Mouse (Mus musculus): ENCODE data around the gene Sppl3.

Sppl3 gene

DNA sequence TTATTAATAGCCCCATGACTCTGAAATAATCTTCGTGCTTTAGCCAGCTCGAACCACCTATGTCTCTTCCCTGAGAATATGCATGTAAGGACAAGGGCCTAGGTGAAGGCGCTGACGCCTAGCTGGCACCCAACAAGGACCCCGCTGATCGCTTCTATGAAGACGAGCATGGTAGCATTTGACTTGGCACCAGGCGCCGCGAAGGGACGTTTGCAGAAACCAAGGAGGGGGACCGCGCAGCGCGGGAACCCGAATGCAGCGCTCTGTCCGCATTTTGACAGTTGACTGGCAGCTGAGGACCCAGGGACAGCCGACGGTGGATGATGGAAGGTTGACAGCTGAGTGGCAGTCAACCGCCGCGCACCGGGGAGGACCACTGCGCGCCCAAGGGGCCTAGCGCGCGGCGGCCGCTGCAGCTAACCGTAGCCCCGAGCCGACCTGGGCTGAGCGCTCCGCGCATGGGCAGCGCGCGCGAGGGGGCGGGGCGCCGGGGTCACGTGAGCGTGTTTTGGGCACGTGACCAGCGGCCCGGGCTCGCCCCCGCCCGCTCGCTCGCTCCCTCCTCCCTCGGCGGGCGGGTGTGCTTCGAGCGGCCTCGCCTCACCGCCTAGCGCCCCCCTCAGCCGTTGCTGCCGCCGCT, at the start of gene Sppl3:
TSS of gene Sppl3 (plus strand) at position 561 of the 640 bp plus-strand sequence.
- peak; percentile 87 for DNase-seq (ENCODE audit: low spot score)

GRCm38 (mm10) chr5:114961590-114962360, 49.2 kb upstream of the Sppl3 start:
- DNase-seq (ENCODE audit: low spot score), result peak; percentile 17

DNA sequence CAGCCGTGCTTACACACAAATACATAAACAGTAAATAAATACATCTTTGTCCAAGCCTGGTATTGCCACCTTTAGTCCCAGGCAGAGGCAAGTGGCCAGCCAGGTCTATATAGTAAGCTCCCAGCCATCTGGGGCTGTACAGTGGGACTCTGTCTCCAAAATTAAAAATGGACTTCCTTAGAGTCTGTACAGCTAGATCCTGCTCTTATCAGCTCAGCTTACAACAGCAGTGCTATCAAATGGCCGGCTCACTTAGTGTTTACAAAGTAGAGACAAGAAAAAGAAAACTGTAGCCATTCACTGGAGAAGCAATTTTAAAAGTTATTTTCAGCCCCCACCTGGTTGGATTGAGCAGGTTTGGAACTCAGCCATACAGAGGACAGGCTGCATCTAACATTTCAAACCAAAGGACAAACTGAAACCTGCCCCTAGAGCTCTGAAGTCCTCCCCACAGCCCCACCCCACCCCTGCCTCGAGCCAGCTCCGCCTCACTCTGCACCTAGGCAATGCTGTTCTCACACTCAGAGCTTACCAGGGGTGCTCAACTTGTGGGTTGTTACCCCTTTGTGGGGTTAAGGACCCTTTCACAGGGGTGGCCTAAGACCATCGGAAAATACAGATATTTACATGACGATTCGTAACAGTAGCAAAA, 46.5 kb upstream of the Sppl3 start:
- DNase-seq (ENCODE audit: low spot score), result no peak

DNA sequence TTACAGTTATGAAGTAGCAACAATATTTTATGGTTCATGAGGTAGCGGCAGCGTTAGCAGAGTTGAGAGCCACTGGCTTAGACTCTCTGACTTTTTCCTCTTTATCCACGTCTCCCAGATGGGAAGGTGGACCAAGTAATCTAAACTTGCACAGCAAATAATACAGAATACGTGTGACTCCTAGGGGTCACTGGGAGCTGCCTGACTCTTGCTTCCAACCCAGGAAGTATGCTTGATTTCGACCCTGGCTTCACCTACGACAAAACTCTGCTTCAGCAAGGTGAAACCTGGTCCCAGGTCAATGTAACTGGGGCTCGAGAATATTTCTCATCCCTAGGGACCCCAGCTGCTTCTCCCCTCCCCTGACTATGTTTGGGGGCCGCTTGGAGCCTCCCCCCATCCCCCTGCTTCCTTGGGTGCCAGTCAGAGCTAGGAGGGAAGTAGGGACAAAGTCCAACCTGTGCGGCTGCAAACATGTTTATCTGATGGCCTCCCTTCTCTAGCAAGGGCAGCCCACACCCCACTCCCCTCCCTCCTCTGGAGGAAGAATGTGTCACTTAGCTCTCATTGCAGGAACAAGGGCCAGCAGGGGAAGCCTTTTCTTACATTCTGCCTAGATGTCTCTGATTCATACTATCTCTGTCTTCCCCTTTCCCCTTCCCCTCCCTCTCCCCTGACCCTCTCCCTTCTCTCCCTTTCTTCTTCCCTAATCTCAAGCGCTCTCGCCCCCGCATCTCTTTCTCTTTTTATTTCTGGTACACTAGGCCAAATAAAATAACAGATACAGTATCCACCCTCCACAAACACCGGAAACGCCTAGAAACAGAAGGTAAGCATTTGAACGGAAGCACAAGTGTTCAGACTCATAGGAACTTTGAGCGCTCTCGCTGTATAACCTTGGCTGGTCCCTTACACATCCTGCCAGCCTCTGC, 45.7 kb upstream of the Sppl3 start:
- DNase-seq (ENCODE audit: low spot score), result no peak

- DNase-seq (ENCODE audit: low spot score), result no peak
Observed at GRCm38 (mm10) chr5:114967523-114968268, 43.2 kb upstream of the Sppl3 start.

DNA sequence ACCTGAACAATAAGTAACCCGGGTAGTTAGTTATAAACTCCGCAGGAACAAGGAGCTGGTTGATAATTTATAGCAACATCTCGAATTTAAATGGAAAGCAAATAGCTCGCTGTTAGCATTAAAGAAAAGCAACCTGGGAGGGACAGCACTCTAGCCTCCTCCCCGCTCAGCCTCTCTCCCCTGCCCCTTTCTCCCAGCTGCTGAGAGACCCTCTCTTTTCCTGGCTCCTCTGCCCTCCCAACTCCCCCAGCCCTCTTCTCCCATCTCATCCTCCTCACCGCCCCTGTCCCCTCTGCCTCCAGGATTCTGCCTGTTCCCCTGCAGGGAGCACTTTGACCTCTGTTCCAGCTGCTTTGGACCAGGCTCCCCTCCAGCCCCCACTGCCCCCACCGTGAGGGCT, 42.3 kb upstream of the Sppl3 start:
- no peak for DNase-seq (ENCODE audit: low spot score)

DNA sequence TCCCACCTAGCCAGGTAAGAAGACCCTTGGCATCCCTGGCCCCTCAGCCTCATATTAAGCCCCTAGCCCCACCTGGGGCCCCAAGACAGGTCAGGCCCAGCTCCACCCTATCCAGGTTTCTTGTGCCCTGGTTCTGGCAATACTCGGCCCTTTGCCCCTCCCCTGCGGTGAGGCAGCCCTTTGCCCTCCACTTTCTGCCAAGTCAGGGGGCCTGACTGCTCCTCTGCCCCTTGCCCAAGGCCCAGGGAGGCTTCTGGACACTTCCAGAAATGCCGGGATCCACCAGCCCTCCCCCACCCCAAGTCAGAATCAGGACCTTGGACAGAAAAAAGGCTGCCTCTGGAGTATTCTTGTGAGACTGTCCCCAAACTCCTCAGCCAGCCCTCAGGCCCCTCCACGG, 41.9 kb upstream of the Sppl3 start:
- no peak for DNase-seq (ENCODE audit: low spot score)

DNA sequence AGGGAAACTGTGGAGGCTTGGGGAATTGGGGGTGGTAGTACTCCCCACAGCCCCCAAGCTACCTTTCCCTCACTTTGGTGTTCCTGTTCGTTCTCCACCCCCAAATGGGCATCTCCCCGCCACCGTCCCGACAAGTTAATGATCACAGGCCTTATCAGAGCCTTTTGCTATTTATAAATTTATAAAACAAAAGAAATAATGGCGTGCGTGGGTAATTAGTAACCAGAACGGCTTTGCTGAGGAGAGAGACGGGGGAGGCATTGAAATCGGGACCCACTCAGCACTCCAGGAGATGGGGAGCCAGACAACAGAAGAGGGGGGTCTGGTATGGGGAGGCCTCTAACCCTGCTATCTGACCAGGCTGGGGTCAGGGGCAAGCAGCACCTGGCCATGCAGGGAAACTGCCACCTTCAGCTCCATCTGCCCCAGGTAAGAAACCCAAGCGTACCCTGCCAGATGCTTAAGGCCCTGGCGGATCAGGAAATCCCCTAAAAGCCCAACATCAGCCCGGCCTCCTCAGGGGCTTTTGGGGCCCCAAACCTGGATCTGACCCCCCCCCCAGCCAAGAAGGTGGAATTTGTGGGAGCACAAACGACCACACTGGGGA, 41.2 kb upstream of the Sppl3 start:
- DNase-seq (ENCODE audit: low spot score), result no peak

DNA sequence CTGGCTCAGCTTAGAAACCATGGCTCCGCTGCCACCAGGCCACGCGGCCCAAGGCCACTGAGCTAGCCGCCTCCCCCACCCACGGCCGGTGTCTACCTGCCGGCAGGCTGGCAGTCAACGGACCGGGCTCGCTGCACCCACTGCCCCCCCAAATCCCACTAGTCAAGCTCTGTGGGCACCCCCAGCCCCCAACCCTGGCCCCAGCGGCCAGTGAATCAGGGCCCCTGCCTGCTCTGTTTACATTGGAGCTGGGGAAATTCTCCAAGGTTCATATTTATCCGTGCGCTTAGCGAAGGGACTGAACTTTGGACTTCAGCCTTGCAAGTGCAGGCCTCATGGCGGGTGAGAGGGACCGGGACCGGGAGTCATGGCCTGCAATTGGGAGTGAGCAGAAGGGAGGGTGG, 40.1 kb upstream of the Sppl3 start, which contains the start of gene Hnf1a:
TSS of gene Hnf1a (minus strand) at position 271 of the 404 bp plus-strand sequence.
- no peak for DNase-seq (ENCODE audit: low spot score)

DNA sequence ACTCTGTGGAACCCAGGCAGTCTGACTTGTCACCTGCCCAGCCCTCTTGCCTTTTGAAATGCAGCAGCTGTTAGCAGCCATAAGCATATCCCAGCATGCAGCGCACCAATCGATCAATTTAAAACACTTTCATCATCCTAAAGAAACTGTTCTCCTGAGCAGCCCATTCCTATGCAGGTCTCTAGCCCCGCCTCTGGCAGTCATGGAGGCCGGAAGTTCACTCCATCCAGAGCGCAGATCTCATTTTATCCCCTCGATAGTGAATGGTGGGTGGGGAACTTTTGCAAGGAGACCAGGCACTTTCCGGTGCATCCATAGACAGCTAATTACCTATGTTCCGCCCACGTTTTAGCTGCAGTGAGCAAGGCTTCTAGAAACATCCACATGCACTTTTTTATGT, 38.7 kb upstream of the Sppl3 start:
- DNase-seq (ENCODE audit: low spot score), result no peak

DNA sequence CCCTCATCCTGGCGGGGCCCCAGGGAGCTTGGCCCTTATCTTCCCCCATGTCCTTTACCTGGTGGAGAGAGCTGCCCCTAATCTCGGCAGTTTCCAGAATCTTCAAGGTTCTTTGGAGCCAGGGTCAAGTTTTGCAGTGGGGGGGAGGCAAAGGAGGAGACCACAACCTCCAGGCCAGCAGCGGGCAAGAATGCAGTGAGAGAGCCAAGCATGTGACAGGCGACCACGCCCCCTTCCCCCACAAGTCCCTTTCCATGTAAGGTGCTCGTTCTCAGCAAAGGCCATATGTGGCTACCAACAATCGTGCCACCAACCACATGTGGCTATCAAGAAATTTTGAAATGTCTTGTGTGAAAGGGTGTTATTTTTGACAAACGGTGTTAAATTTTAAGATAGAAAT, 37.8 kb upstream of the Sppl3 start:
- DNase-seq (ENCODE audit: low spot score), result no peak

- DNase-seq (ENCODE audit: low spot score), result no peak
Observed at GRCm38 (mm10) chr5:114976935-114977334, 34.0 kb upstream of the Sppl3 start.

DNA sequence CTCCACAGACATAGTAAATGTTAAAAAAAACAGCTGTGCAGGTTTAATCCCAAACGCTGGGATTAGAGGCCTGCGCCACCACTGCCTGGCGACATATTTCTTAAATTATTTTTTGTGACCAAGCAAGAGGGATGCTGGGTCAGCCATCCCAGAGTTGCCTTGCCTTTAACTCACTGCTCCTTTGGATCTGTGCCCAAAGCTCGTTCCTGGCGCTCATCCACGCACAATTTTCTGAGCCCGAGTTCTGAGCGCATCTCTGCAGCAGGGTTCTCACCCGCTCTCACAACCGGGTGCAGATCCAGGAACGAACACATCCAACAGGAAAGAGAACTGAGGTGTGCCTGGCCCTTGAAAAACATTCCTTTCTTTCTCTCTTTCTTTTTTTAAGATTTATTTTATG, 32.5 kb upstream of the Sppl3 start:
- DNase-seq (ENCODE audit: low spot score), result peak; percentile 38

GRCm38 (mm10) chr5:114978888-114979249, 32.1 kb upstream of the Sppl3 start:
- peak; percentile 68 for DNase-seq (ENCODE audit: low spot score)

DNA sequence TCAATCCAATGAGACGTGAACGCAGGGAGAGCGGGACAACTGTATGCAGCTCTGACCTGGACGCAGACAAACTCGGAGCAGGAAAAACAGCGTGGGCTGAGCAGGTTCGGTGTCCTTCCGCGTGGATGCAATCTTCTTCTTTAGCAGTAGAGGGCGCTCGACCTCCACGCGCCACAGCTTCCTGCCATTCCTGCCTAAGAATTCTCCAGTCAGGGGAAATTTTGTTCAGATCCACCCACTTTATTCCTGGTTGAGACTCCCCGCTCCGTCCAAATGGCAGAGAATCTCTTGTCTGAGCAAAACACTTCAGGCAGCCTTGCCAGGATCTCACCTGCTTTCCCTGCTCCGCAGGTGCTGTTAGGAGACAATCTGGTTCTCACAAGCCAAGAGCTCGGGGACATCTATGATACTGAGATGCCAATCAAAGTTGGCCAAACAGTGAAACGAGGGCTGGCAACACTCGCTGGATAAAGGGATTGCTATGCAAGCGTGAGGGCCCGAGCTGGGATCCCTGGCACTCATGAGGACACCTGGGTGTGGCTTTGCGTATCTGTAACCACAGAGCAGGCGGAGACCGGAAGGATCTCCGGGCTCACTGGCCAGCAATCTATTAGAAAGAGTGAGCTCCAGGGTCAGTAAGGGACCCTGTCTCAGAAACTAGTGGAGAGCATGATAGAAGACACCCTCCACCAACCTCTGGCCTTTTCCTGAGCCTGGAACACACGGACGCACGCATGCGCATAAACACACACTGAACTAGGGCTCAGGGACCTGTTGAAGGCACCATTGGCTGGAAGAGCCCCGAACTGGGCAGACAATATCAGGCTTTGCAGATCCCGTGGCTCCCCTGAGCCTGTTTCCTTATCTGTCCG, 31.5 kb upstream of the Sppl3 start:
- DNase-seq (ENCODE audit: low spot score), result peak; percentile 69

DNA sequence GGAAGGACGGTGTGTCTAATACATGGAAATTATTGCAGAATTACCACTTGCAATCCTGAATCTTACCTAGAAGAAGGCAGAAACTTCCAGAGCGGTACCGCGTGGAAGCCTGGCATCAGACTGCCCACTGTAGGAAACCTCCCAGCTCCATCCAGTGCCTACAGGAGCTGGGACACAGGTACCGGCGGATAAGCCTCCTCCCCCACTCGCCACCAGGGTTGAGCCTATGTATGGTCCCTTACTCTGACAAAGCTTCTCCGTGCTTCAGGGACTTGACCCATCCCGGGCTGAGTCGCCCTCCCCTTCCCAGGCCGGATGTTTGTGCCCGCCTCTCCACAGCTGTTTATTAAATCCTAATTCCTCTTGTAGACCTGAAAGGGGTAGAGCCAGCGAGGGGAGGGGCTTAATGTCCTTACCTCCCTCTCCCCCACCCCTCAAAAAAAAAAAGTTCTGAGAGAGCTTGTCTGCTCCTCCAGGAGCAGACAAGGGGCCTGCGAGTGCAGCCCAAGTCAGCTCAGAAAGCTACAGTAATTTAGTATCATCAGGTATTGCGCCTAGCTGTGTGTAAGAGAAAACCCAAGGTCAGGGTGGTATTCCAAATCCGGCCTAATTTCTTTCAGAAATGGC, 30.7 kb upstream of the Sppl3 start:
- peak; percentile 17 for DNase-seq (ENCODE audit: low spot score)

- no peak for DNase-seq (ENCODE audit: low spot score)
Observed at GRCm38 (mm10) chr5:114982001-114982400, 28.9 kb upstream of the Sppl3 start.

DNA sequence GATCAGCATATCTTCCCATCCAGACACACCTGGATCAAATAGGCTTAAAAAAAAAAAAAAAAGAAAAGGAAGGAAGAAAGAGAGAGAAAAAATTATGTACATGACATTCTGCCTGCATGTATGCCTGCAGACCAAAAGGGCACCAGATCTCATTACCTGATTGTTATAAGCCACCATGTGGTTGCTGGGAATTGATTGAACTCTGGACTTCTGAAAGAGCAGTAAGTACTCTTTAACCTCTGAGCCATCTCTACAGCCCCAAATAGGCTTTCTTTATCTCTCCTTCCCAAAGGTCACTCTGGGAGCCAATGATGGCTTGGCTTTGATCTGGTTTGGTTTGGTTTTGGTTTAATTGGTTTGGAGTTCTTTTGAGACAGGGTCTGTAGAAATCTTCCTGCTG, 25.9 kb upstream of the Sppl3 start:
- no peak for DNase-seq (ENCODE audit: low spot score)

- no peak for DNase-seq (ENCODE audit: low spot score)
Observed at GRCm38 (mm10) chr5:114996447-114996846, 14.5 kb upstream of the Sppl3 start.

Measured in MN1 (cell line).